Mouse (Mus musculus) kidney, adult 2 months (tissue): ENCODE data around the gene Washc1. TPM values are rescaled to one million over a fixed set of nuclear protein-coding genes. Genes with fewer than 3 reads are reported as not detected.
"Not testable (repeated sequence)": the region's sequence is repeated elsewhere in the genome, so short reads cannot be mapped to it uniquely, and the experiment has no call there.

Experiments used
- DNase-seq: peaks from one replicate; pipeline ENCODE4 v3.0.0; 2021
- H3K27ac ChIP-seq: fragments of 200-500 bp; 2 replicates; pipeline ENCODE4 v1.5.1; 2012; ENCODE audit warnings: low read depth, low read length, control low read depth, inconsistent platforms; ENCODE audit not compliant: insufficient read depth
- H3K27me3 ChIP-seq: fragments of 200-500 bp; replicated peaks from 2 replicates; pipeline ENCODE4 v1.6.1; 2012; ENCODE audit warnings: mild to moderate bottlenecking, moderate library complexity, low read length, inconsistent platforms; ENCODE audit not compliant: control insufficient read depth, insufficient read depth
- H3K36me3 ChIP-seq: fragments of 200-500 bp; 2 replicates; pipeline ENCODE4 v1.6.1; 2012; ENCODE audit warnings: mild to moderate bottlenecking, moderate library complexity, low read length, inconsistent platforms; ENCODE audit not compliant: control insufficient read depth, insufficient read depth
- H3K4me1 ChIP-seq: fragments of 200-500 bp; 2 replicates; pipeline ENCODE4 v1.6.1; 2011; ENCODE audit warnings: low read length; ENCODE audit not compliant: control insufficient read depth, insufficient read depth
- H3K4me3 ChIP-seq: fragments of 200-500 bp; 2 replicates; pipeline ENCODE4 v1.5.1; 2011; ENCODE audit warnings: mild to moderate bottlenecking, low read depth, low read length, control low read depth; ENCODE audit not compliant: insufficient read depth
- CTCF ChIP-seq: fragments of 200-500 bp; conservative IDR thresholded peaks from 2 replicates; pipeline ENCODE4 v1.5.1; 2011; ENCODE audit warnings: low read depth, mild to moderate bottlenecking, control low read depth, low read length, moderate library complexity, mixed read lengths; ENCODE audit not compliant: insufficient read depth, insufficient read length
- POLR2A ChIP-seq: fragments of 200-500 bp; IDR thresholded peaks from one replicate; pipeline ENCODE4 v1.6.1; 2011; ENCODE audit warnings: low read depth, low read length, control low read depth
- WGBS: fragments of 180-500 bp; shearing (Covaris S2); methylation state at CpG from one replicate; pipeline ENCODE4 v1.1.7; 2018; 5-methylcytosine and 5-hydroxymethylcytosine counted together
- polyA plus RNA-seq: library from polyadenylated mRNA; depleted of rRNA; stranded (reverse); fragments of >200 nt; gene quantifications from 2 replicates; pipeline ENCODE4 v1.2.3, GENCODE M21; 2012; rRNA removed

Washc1 gene
- polyA plus RNA-seq, 1 experiment, result 37.1 TPM

DNA sequence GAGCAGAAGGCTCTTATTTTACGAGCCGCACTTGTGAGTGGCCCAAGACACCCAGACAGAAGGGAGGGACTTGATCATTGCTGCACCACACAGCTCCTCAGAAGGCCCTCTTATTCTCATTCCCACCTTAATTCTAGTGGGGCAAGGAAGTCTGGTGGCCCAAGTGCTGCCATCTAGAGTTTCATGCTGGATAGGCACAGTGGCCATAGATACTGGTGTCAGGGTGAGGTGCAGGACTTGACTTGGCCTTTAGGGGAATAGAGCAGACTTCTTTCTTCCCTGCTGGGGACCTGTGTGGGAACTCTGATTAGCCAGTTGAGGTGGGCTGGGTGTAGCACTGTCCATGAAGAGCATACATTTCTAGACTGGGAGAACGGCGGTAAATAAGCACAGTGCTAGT lies 19.9 kb downstream of the Washc1 start:
- Histone ChIP-seq H3K27me3 (no peaks in the 10 kb centered on the region), H3K4me1 (no peaks in the 10 kb centered on the region), H3K27ac (no peak overlapping the region), H3K4me3 (no peak overlapping the region), H3K36me3 (no peaks in the 10 kb centered on the region; the same call in 1 of the 2 replicates)
- no peak for DNase-seq
- over 99% methylated on average over 4 of the region's 4 CpGs for WGBS
- TF ChIP-seq CTCF, result peak; percentile 49
- no peak for TF ChIP-seq POLR2A

DNA sequence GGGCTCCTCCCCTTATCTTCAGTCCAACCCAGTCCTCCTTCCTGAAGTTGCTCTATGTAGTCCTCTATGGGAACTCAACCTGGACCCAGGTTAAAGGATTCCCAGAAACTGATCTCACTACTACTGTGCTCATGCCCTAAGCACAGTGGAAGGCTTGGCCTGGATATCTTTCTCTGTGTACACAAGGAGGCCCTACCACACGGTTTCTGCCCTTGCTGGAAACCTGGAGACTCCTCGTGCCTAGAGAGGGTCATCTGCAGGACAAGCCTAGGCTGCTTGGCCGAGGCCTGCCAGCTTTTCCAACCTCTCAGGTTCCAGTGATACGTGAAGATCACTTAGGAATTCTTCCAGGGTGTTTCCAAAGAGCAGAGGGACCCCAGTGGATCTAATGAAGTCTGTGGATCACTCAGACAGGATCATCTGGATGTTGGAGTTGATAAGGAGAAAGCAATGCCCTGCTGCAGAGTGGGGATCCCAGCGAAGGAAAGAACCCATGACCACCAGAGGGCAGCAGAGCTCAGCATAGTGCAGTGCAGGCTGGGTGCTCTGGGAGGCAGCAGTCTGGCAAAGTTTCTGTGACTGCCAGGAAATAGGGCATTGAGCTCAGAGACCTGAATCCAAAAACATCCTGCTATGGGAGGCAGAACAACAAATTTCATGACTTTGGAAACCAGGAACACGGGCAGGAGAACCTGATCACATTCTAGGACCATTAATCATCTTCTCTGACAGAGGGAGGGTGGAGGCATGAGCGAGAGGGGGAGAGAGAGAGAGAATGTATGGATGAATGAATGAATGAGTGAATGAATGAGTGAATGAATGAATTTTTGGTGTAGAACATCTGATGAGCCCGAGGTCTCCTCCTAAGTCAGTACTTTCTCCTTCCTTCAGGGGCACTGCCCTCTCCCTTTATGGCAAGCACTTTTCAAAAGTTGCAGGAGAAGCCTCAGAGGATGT lies 41.6 kb downstream of the Washc1 start:
- not testable (repeated sequence) for H3K27me3 ChIP-seq, H3K27ac ChIP-seq, H3K36me3 ChIP-seq, H3K4me3 ChIP-seq, DNase-seq, H3K4me1 ChIP-seq
- 62% methylated on average over 5 of the region's 8 CpGs for WGBS

DNA sequence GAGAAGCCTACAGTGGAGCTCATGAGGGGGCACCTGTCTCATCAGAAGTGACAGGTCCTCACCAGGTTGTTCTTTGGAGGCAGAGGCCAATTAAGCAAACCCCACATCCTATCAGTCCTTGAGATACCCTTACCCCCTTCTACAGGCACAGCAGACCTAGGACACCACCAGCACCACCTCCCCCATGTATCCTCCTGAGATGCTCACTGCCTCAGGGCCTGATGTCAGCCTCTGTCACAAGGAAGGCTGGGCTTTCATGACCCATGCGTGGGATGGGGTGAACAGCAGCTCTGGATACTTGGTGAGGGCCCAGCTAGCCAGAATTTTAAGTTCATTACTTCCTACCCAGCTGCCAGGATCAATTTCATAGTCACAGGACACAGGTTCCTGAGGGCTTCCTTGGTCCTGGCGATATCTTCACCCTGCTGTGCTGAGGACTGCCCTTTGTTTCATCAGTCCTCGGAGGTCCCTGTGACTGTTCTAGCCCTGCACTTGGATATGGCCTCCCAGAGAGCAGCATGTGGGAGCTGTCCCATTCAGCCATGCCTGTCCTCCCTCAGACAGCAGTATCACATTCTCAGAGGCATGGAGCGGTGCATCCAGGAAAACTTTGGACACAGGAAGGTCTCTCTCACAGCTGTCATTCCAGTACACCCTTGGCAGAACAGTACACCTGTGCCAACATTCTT lies 42.5 kb downstream of the Washc1 start:
- not testable (repeated sequence) for H3K27me3 ChIP-seq, H3K4me3 ChIP-seq, H3K27ac ChIP-seq, DNase-seq, H3K4me1 ChIP-seq, H3K36me3 ChIP-seq
- WGBS, result 70% methylated on average over 4 of the region's 4 CpGs

DNA sequence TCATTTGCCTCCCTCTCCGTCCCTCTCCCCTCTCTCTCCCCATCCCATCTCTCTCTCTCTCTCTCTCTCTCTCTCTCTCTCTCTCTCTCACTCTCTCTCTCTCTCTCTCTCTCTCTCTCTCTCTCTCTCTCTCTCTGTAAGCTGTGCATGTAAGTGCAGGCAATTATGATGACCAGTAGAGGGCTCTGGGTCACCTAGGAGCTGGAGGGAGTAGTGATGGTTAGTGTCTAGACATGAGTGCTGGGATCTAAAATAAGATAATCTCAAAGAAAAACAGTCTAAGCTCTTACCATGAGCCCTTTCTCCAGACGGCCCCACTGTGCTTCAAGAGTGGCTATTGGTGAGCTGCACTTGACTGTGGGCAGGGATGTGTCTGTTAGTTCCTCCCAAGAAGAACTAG lies 43.5 kb downstream of the Washc1 start:
- Histone ChIP-seq H3K4me1 (no peaks in the 10 kb centered on the region), H3K4me3 (no peak overlapping the region), H3K36me3 (no peaks in the 10 kb centered on the region), H3K27ac (no peak overlapping the region), H3K27me3 (no peaks in the 10 kb centered on the region)
- 78% methylated on average over 1 of the region's 2 CpGs for WGBS
- TF ChIP-seq POLR2A (no peak), CTCF (no peak)
- no peak for DNase-seq

DNA sequence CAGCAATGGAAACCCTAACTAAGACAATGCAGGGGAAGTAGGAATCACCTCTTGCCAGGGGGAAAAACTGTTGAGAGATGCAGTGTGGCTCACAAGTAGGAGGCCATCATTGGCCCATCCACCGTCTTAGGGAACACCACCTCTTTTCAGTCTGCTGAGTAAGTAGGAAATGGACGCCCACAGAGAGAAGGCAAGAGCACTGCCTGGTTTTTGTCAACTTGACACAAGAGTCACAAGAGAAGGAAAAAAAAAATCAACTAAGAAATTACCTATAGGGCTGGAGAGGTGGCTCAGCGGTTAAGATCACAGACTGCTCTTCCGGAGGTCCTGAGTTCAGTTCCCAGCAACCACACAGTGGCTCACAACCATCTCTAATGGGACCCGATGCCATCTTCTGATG lies 46.9 kb downstream of the Washc1 start:
- TF ChIP-seq CTCF (no peak), POLR2A (no peak)
- WGBS, result 94% methylated on average over 5 of the region's 5 CpGs

DNA sequence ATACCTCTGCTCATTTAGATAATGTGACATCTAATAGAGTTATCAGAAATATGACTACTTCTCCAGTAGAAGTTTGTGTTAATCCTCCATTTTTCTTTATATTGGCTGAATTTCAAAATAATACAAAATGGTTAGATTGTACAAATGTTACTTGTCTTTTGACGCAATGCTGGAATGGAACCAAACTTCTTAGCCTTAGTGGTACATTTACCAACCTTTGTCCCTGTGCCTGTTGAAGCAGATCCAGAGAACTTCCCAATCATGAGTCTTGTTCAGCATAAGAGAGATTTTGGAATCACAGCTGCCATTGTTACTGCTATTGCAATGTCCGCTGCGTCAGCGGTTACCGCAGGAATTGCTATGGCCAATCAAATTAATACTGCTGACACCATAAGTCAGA lies 55.8 kb downstream of the Washc1 start:
- H3K4me1 ChIP-seq, H3K36me3 ChIP-seq, H3K27me3 ChIP-seq, H3K27ac ChIP-seq, H3K4me3 ChIP-seq: not testable (repeated sequence)
- 87% methylated on average over 5 of the region's 5 CpGs for WGBS
- peak; percentile 57 for DNase-seq

More for the DNA sequence above, 46.9 kb downstream of the Washc1 start:
- no peaks in the 10 kb centered on the region for H3K27me3 ChIP-seq
- H3K36me3 ChIP-seq, result no peaks in the 10 kb centered on the region
- no peak overlapping the region for H3K4me3 ChIP-seq
- H3K27ac ChIP-seq, result no peak overlapping the region
- no peak for DNase-seq
- H3K4me1 ChIP-seq, result no peaks in the 10 kb centered on the region

Other genes with a start within 250 kb of the Washc1 start
- 29.8 and 30.7 TPM in 2 replicates for gene Ralbp1, start 225.7 kb upstream of the Washc1 start, polyA plus RNA-seq
- 53.3 and 59.5 TPM in 2 replicates for gene Twsg1, start 160.3 kb upstream of the Washc1 start, polyA plus RNA-seq
- gene Ankrd12, start 34.5 kb upstream of the Washc1 start, polyA plus RNA-seq, result 3.6 and 4.1 TPM in 2 replicates
- gene Ndufv2, start 10.0 kb upstream of the Washc1 start, polyA plus RNA-seq, result 117 and 159 TPM in 2 replicates
- 2.0 and 2.4 TPM in 2 replicates for gene Ddx11, start 12.0 kb downstream of the Washc1 start, polyA plus RNA-seq